Comparison of ENCODE assay signal across 12 mouse cellular contexts in the genomic region with DNA sequence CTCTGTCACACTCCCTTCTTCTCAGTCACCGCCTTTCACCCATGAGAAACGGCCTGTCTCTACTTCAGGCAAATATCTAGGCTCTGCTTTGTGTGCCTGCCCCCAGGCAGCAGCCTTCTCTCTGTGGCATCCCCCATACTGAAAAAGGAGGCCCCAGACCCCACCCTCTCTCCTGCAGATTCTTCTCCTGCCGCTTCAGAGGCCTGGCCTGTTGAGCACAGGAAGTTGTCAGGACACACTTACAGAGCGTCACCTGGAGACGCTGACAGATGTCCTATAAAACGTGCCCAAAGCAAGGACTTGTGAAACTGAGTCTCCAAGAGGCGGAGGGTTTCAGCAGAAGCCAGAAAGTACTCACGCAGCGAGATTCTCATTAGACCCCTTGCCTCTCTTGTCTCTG.
"Had no signal": no experiment of that assay in that cellular context is flagged by ENCODE, and none has a peak within 500 bp of the region (broad histone marks: within the 10 kb centered on the region; RNA-seq: fewer than 3 reads in every experiment).

No protein-coding gene starts in this region.

- H3K4me2 ChIP-seq: midbrain, embryonic 13.5 days; neural tube, embryonic 15.5 days had no signal

- H3K36me3 ChIP-seq: midbrain, embryonic 13.5 days; neural tube, embryonic 15.5 days had no signal

- H3K9ac ChIP-seq: liver, embryonic 14.5 days; midbrain, embryonic 13.5 days; neural tube, embryonic 15.5 days had no signal

- DNase-seq: kidney, adult 8-10 months; kidney, postnatal 25 days; lung, adult 18-20 months; right cerebral cortex, adult 18-20 months; right cerebral cortex, postnatal 25 days; thymus, adult 2 months; thymus, postnatal 36 days had no signal

- H3K27ac ChIP-seq: left cerebral cortex, adult 2 months; liver, embryonic 14.5 days; midbrain, embryonic 13.5 days; neural tube, embryonic 15.5 days had no signal

- H3K4me3 ChIP-seq: left cerebral cortex, adult 2 months; midbrain, embryonic 13.5 days; myocyte; neural tube, embryonic 15.5 days had no signal

- H3K27me3 ChIP-seq: midbrain, embryonic 13.5 days; neural tube, embryonic 15.5 days had no signal

- H3K9me3 ChIP-seq: midbrain, embryonic 13.5 days; neural tube, embryonic 15.5 days had no signal

- ATAC-seq: midbrain, embryonic 13.5 days had no signal
